Mouse (Mus musculus): ENCODE data around the gene B4galnt1.

B4galnt1 gene

GRCm38 (mm10) chr10:127213704-127214421 lies 48.8 kb downstream of the B4galnt1 start:
- no peak for DNase-seq

DNA sequence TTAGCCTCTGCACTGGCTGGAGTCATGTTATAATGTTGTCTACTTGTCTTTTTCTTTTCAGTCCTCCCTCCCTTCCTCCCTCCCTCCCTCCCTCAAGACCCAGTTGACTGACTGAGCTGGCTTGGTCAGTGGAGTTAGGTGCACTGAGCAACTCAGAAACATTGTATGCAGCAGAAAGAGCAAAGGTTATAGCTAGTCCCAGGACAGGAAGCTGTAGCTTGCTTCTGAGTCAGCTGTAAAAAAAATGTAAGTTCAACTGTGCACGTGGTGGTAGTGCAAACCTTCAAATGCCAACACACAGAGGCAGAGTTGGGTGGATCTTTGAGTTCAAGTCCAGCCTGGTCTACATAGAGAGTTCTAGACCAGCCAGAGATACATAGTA lies 49.4 kb downstream of the B4galnt1 start:
- no peak for DNase-seq

- DNase-seq, result no peak
Measured at GRCm38 (mm10) chr10:127216456-127216855, 51.4 kb downstream of the B4galnt1 start.

DNA sequence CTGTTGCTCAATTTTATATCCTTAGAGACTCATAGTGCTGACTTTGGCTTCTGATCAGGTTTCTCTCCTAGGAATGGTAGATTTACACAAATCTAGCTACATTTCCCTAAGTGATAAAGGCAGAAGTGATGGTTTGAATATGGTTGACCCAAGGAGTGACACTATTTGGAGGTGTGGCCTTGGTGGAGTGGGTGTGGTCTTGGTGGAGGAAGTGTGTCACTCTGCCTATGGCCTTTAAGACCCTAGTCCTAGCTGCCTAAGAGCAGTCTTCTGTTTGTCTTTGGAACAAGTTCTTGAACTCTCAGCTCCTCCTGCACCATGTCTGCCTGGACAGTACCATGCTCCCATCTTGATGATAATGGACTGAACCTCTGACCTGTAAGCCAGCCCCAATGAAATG lies 52.2 kb downstream of the B4galnt1 start:
- DNase-seq, result no peak

DNA sequence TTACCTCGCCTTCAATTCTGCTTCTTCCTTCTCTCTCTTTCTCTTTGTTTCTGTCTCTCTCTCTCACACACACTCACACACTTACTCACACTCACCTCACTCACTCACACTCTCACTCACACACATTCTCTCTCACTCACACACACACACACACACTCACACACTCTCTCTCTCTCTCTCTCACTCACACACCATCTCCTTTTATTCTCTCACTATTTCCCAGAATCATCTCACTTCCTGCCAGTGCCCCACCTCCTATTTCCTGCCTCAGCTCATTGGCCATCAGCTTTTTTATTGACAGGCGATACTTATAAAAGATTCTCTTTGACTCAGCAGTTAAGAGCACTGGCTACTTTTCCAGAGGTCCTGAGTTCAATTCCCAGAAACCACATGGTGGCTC lies 53.3 kb downstream of the B4galnt1 start:
- no peak for DNase-seq

Data from retina, postnatal 1 day (tissue).